Mouse (Mus musculus) intestine, embryonic 16.5 days (tissue): ENCODE results near the gene Ydjc. TPM values are rescaled to one million over a fixed set of nuclear protein-coding genes. Genes with fewer than 3 reads are reported as not detected.

ENCODE experiments used
- ATAC-seq: fragments of 200-750 bp; cut with Nextera tagmentation; 2 replicates; pipeline ENCODE4 v1.8.0; 2017; ENCODE audit warnings: moderate TSS enrichment, moderate library complexity
- H3K27ac ChIP-seq: fragments of 300-500 bp; sonication (generic); 2 replicates; pipeline ENCODE4 v1.5.1; 2014; ENCODE audit warnings: mild to moderate bottlenecking, low read length
- H3K27me3 ChIP-seq: fragments of 300-500 bp; sonication (generic); replicated peaks from 2 replicates; pipeline ENCODE4 v1.6.1; 2014; ENCODE audit warnings: low read length, control low read depth, mixed read lengths; ENCODE audit not compliant: control insufficient read depth, insufficient read depth
- H3K36me3 ChIP-seq: fragments of 300-500 bp; sonication (generic); 2 replicates; pipeline ENCODE4 v1.6.1; 2014; ENCODE audit warnings: low read length, control low read depth; ENCODE audit not compliant: control insufficient read depth, insufficient read depth
- H3K4me1 ChIP-seq: fragments of 300-500 bp; sonication (generic); 2 replicates; pipeline ENCODE4 v1.6.1; 2014; ENCODE audit warnings: low read length, control low read depth, mixed read lengths; ENCODE audit not compliant: control insufficient read depth, insufficient read depth
- H3K4me2 ChIP-seq: fragments of 300-500 bp; sonication (generic); 2 replicates; pipeline ENCODE4 v1.6.1; 2014; ENCODE audit warnings: low read depth, low read length, control low read depth
- H3K4me3 ChIP-seq: fragments of 300-500 bp; sonication (generic); 2 replicates; pipeline ENCODE4 v1.5.1; 2014; ENCODE audit warnings: mild to moderate bottlenecking, low read length
- H3K9ac ChIP-seq: fragments of 300-500 bp; sonication (generic); 2 replicates; pipeline ENCODE4 v1.6.1; 2014; ENCODE audit warnings: low read depth, low read length
- H3K9me3 ChIP-seq: fragments of 300-500 bp; sonication (generic); 2 replicates; pipeline ENCODE4 v1.6.1; 2016; ENCODE audit warnings: low read length, control low read depth; ENCODE audit not compliant: control insufficient read depth
- WGBS: fragments of 180-500 bp; shearing (Covaris S2); extraction: QIAGEN DNeasy Blood & Tissue Kit; methylation state at CpG from one replicate; pipeline ENCODE4 v1.1.7; 2014; 5-methylcytosine and 5-hydroxymethylcytosine counted together
- polyA plus RNA-seq: library from polyadenylated mRNA; unstranded; fragments of >200 nt; fragmentation: Nextera tagmentation; extraction: Ambion mirVana; gene quantifications from 2 replicates; pipeline ENCODE4 v1.2.1, GENCODE M21; 2015

Ydjc gene
- polyA plus RNA-seq, 1 experiment from 2014 or later, result 41.5 TPM

GRCm38 (mm10) chr16:17179706-17180105 is 35.3 kb downstream of the Ydjc start:
- no peaks in the 10 kb centered on the region for H3K27me3 ChIP-seq
- no peak for ATAC-seq
- peaks cover under 1% of the 10 kb centered on the region; the same call in 1 of the 2 replicates for H3K36me3 ChIP-seq
- peaks cover 11% of the 10 kb centered on the region for H3K4me1 ChIP-seq
- no peak overlapping the region for H3K27ac ChIP-seq
- H3K9me3 ChIP-seq, result no peaks in the 10 kb centered on the region
- no peak overlapping the region for H3K9ac ChIP-seq
- WGBS, result 92% methylated on average over 3 of the region's 3 CpGs
- H3K4me3 ChIP-seq, result no peak overlapping the region
- no peak overlapping the region for H3K4me2 ChIP-seq

- peaks cover 6% of the 10 kb centered on the region for H3K4me1 ChIP-seq
- WGBS, result 77% methylated on average over 4 of the region's 4 CpGs
- no peaks in the 10 kb centered on the region for H3K27me3 ChIP-seq
- no peak overlapping the region for H3K27ac ChIP-seq
- no peak overlapping the region for H3K4me3 ChIP-seq
- H3K9me3 ChIP-seq, result no peaks in the 10 kb centered on the region
- H3K4me2 ChIP-seq, result no peak overlapping the region
- H3K36me3 ChIP-seq, result no peaks in the 10 kb centered on the region
- no peak; the same call in 1 of the 2 replicates for ATAC-seq
- H3K9ac ChIP-seq, result peak overlapping the region; percentile 25; the same call in 1 of the 2 replicates
These were observed 37.0 kb downstream of the Ydjc start for GRCm38 (mm10) chr16:17181382-17181781.

GRCm38 (mm10) chr16:17182136-17182535 is 37.7 kb downstream of the Ydjc start:
- Histone ChIP-seq H3K4me3 (no peak overlapping the region), H3K4me1 (peaks cover 6% of the 10 kb centered on the region), H3K27me3 (no peaks in the 10 kb centered on the region), H3K36me3 (0 out of 2 replicates have a peak, but pooled peaks cover 4% of the 10 kb centered on the region), H3K9me3 (no peaks in the 10 kb centered on the region), H3K27ac (no peak overlapping the region), H3K9ac (no peak overlapping the region), H3K4me2 (no peak overlapping the region)
- 75% methylated on average over 2 of the region's 2 CpGs for WGBS
- no peak for ATAC-seq

GRCm38 (mm10) chr16:17183003-17183402 is 38.6 kb downstream of the Ydjc start:
- no peak for ATAC-seq

GRCm38 (mm10) chr16:17185475-17185874 is 41.1 kb downstream of the Ydjc start:
- no peak overlapping the region for H3K4me2 ChIP-seq
- no peaks in the 10 kb centered on the region for H3K27me3 ChIP-seq

More at GRCm38 (mm10) chr16:17183003-17183402, 38.6 kb downstream of the Ydjc start:
- H3K4me2 ChIP-seq, result no peak overlapping the region
- no peak overlapping the region for H3K4me3 ChIP-seq
- H3K36me3 ChIP-seq, result 0 out of 2 replicates have a peak, but pooled peaks cover 4% of the 10 kb centered on the region
- no peaks in the 10 kb centered on the region for H3K9me3 ChIP-seq
- WGBS, result 78% methylated on average over 3 of the region's 3 CpGs
- no peaks in the 10 kb centered on the region for H3K27me3 ChIP-seq
- no peak overlapping the region for H3K9ac ChIP-seq
- H3K4me1 ChIP-seq, result peaks cover 6% of the 10 kb centered on the region
- no peak overlapping the region for H3K27ac ChIP-seq

GRCm38 (mm10) chr16:17193823-17194222 is 49.4 kb downstream of the Ydjc start:
- Histone ChIP-seq H3K27me3 (no peaks in the 10 kb centered on the region), H3K36me3 (peaks cover 3% of the 10 kb centered on the region; the same call in 1 of the 2 replicates), H3K9me3 (no peaks in the 10 kb centered on the region), H3K4me1 (peaks cover 2% of the 10 kb centered on the region; the same call in 1 of the 2 replicates), H3K4me3 (no peak overlapping the region), H3K9ac (no peak overlapping the region), H3K27ac (no peak overlapping the region), H3K4me2 (no peak overlapping the region)
- ATAC-seq, result no peak
- 89% methylated on average over 4 of the region's 4 CpGs for WGBS

More at GRCm38 (mm10) chr16:17185475-17185874, 41.1 kb downstream of the Ydjc start:
- Histone ChIP-seq H3K4me1 (peaks cover 6% of the 10 kb centered on the region), H3K27ac (no peak overlapping the region), H3K9me3 (no peaks in the 10 kb centered on the region), H3K4me3 (no peak overlapping the region), H3K9ac (no peak overlapping the region), H3K36me3 (peaks cover 7% of the 10 kb centered on the region; the same call in 1 of the 2 replicates)
- ATAC-seq, result no peak

GRCm38 (mm10) chr16:17200121-17200952 is 55.9 kb downstream of the Ydjc start:
- peak; percentile 17; the same call in 1 of the 2 replicates for ATAC-seq
- Histone ChIP-seq H3K9me3 (no peaks in the 10 kb centered on the region), H3K36me3 (no peaks in the 10 kb centered on the region), H3K27ac (peak overlapping the region; percentile 79), H3K4me1 (peaks cover 12% of the 10 kb centered on the region), H3K9ac (peak overlapping the region; percentile 100), H3K4me3 (peak overlapping the region; percentile 96), H3K4me2 (peak overlapping the region; percentile 78), H3K27me3 (no peaks in the 10 kb centered on the region)
- 3% methylated on average over 24 of the region's 24 CpGs for WGBS

- peak overlapping the region; percentile 100 for H3K9ac ChIP-seq
- H3K27ac ChIP-seq, result peak overlapping the region; percentile 79
- peaks cover 12% of the 10 kb centered on the region for H3K4me1 ChIP-seq
- peak overlapping the region; percentile 96 for H3K4me3 ChIP-seq
- under 1% methylated on average over 71 of the region's 72 CpGs for WGBS
- ATAC-seq, result peak; percentile 87
- H3K27me3 ChIP-seq, result no peaks in the 10 kb centered on the region; the same call in 1 of the 2 replicates
- peak overlapping the region; percentile 78 for H3K4me2 ChIP-seq
- H3K9me3 ChIP-seq, result no peaks in the 10 kb centered on the region
- no peaks in the 10 kb centered on the region for H3K36me3 ChIP-seq
These were observed 56.7 kb downstream of the Ydjc start for GRCm38 (mm10) chr16:17200953-17201707.

GRCm38 (mm10) chr16:17201977-17202376 is 57.6 kb downstream of the Ydjc start:
- Histone ChIP-seq H3K27ac (no peak overlapping the region), H3K9ac (no peak overlapping the region), H3K4me1 (peaks cover 12% of the 10 kb centered on the region), H3K27me3 (no peaks in the 10 kb centered on the region; the same call in 1 of the 2 replicates), H3K4me2 (no peak overlapping the region), H3K4me3 (no peak overlapping the region), H3K9me3 (no peaks in the 10 kb centered on the region), H3K36me3 (no peaks in the 10 kb centered on the region)
- ATAC-seq, result peak; percentile 36
- WGBS, result 48% methylated on average over 2 of the region's 2 CpGs
